Mouse (Mus musculus) spleen, adult 2 months (tissue): ENCODE results near the gene Sema5a.

ENCODE experiments used
- CTCF ChIP-seq: fragments of 200-500 bp; IDR thresholded peaks from 2 replicates; pipeline ENCODE4 v1.5.1; 2011; ENCODE audit warnings: mild to moderate bottlenecking, inconsistent platforms; ENCODE audit not compliant: insufficient read depth, insufficient read length, insufficient replicate concordance; ENCODE audit errors: extremely low read depth
- POLR2A ChIP-seq: fragments of 200-500 bp; IDR thresholded peaks from 2 replicates; pipeline ENCODE4 v1.6.1; 2011; ENCODE audit warnings: low read depth, low read length, inconsistent platforms

GRCm38 (mm10) chr15:32575212-32575611, 330.6 kb downstream of the Sema5a start:
- no peak for TF ChIP-seq POLR2A
- TF ChIP-seq CTCF = no peak
